Mouse (Mus musculus) hindbrain, postnatal 0 days (tissue): Measurements from ENCODE around the gene Zdhhc19. TPM values are rescaled to one million over a fixed set of nuclear protein-coding genes. Genes with fewer than 3 reads are reported as not detected.

ENCODE experiments used
- ATAC-seq: fragments of 200-750 bp; cut with Nextera tagmentation; 2 replicates; pipeline ENCODE4 v1.8.0; 2017; ENCODE audit warnings: mild to moderate bottlenecking, moderate TSS enrichment, moderate library complexity
- DNase-seq: peaks from one replicate; pipeline ENCODE4 v3.0.0-alpha.2; 2015; ENCODE audit warnings: low spot score
- H3K27ac ChIP-seq: fragments of 300-500 bp; sonication (generic); 2 replicates; pipeline ENCODE4 v1.5.1; 2014; ENCODE audit warnings: mild to moderate bottlenecking
- H3K27me3 ChIP-seq: fragments of 300-500 bp; sonication (generic); 2 replicates; pipeline ENCODE4 v1.6.1; 2014; ENCODE audit warnings: low read length, mixed read lengths; ENCODE audit not compliant: insufficient read depth
- H3K36me3 ChIP-seq: fragments of 300-500 bp; sonication (generic); 2 replicates; pipeline ENCODE4 v1.6.1; 2014; ENCODE audit warnings: low read length, mixed read lengths; ENCODE audit not compliant: insufficient read depth
- H3K4me1 ChIP-seq: fragments of 300-500 bp; sonication (generic); 2 replicates; pipeline ENCODE4 v1.6.1; 2014; ENCODE audit warnings: antibody characterized with exemption, low read length, mixed read lengths; ENCODE audit not compliant: insufficient read depth
- H3K4me2 ChIP-seq: fragments of 300-500 bp; sonication (generic); 2 replicates; pipeline ENCODE4 v1.6.1; 2014; ENCODE audit warnings: low read depth, mild to moderate bottlenecking, low read length, moderate library complexity, mixed read lengths
- H3K4me3 ChIP-seq: fragments of 300-500 bp; sonication (generic); 2 replicates; pipeline ENCODE4 v1.5.1; 2014; ENCODE audit warnings: low read length
- H3K9ac ChIP-seq: fragments of 300-500 bp; sonication (generic); replicated peaks from 2 replicates; pipeline ENCODE4 v1.6.1; 2014; ENCODE audit warnings: mild to moderate bottlenecking, low read length, moderate library complexity, mixed read lengths
- H3K9me3 ChIP-seq: fragments of 300-500 bp; sonication (generic); 2 replicates; pipeline ENCODE4 v1.6.1; 2016; ENCODE audit warnings: low read length, mixed read lengths
- CTCF ChIP-seq: IDR thresholded peaks from 2 replicates; pipeline ENCODE4 v1.5.1; 2016; ENCODE audit warnings: antibody characterized with exemption, control low read depth, low read depth
- WGBS: fragments of 180-500 bp; shearing (Covaris S2); extraction: QIAGEN DNeasy Blood & Tissue Kit; methylation state at CpG from one replicate; pipeline ENCODE4 v1.1.7; 2014; 5-methylcytosine and 5-hydroxymethylcytosine counted together
- polyA plus RNA-seq: library from polyadenylated mRNA; unstranded; fragments of >200 nt; fragmentation: Nextera tagmentation; extraction: Ambion mirVana; gene quantifications from 2 replicates; pipeline ENCODE4 v1.2.1, GENCODE M21; 2015
- total RNA-seq: library from RNA; depleted of rRNA; stranded (reverse); fragments of >200 nt; gene quantifications from 2 replicates; pipeline ENCODE4 v1.2.3, GENCODE M21; 2014

The Zdhhc19 gene
- total and polyA plus RNA-seq, 2 experiments from 2014 or later, result 0.33 TPM; not detected in 1

- 82% methylated on average over 5 of the region's 5 CpGs for WGBS
- H3K4me1 ChIP-seq, result no peaks in the 10 kb centered on the region
- ATAC-seq (no peak), DNase-seq (no peak)
- no peaks in the 10 kb centered on the region for H3K27me3 ChIP-seq
- H3K36me3 ChIP-seq, result no peaks in the 10 kb centered on the region
- H3K9ac ChIP-seq, result no peak overlapping the region
- no peak overlapping the region for H3K4me3 ChIP-seq
- H3K4me2 ChIP-seq, result no peak overlapping the region
- no peak overlapping the region for H3K27ac ChIP-seq
- no peaks in the 10 kb centered on the region for H3K9me3 ChIP-seq
- TF ChIP-seq CTCF, result no peak
These were observed 98.6 kb downstream of the Zdhhc19 start for GRCm38 (mm10) chr16:32594701-32595100.

GRCm38 (mm10) chr16:32595142-32595855 is 99.2 kb downstream of the Zdhhc19 start:
- DNase-seq (no peak), ATAC-seq (no peak)
- no peak overlapping the region for H3K27ac ChIP-seq
- H3K4me3 ChIP-seq, result no peak overlapping the region
- 90% methylated on average over 10 of the region's 10 CpGs for WGBS
- H3K4me1 ChIP-seq, result no peaks in the 10 kb centered on the region
- no peak overlapping the region for H3K4me2 ChIP-seq
- no peak overlapping the region for H3K9ac ChIP-seq
- H3K27me3 ChIP-seq, result no peaks in the 10 kb centered on the region
- no peaks in the 10 kb centered on the region for H3K36me3 ChIP-seq
- TF ChIP-seq CTCF, result no peak
- no peaks in the 10 kb centered on the region for H3K9me3 ChIP-seq

GRCm38 (mm10) chr16:32597909-32598381 is 101.9 kb downstream of the Zdhhc19 start:
- peak; percentile 94 for ATAC-seq
- no peak overlapping the region for H3K4me2 ChIP-seq
- H3K27me3 ChIP-seq, result no peaks in the 10 kb centered on the region
- no peaks in the 10 kb centered on the region for H3K9me3 ChIP-seq
- H3K9ac ChIP-seq, result no peak overlapping the region
- TF ChIP-seq CTCF, result no peak
- peak; percentile 88 for DNase-seq
- H3K4me1 ChIP-seq, result no peaks in the 10 kb centered on the region
- 13% methylated on average over 4 of the region's 4 CpGs for WGBS
- no peak overlapping the region for H3K4me3 ChIP-seq
- H3K36me3 ChIP-seq, result no peaks in the 10 kb centered on the region
- peak overlapping the region; percentile 76 for H3K27ac ChIP-seq

- ATAC-seq (no peak), DNase-seq (no peak)
- no peaks in the 10 kb centered on the region for H3K36me3 ChIP-seq
- no peak overlapping the region for H3K9ac ChIP-seq
- no peaks in the 10 kb centered on the region for H3K4me1 ChIP-seq
- 91% methylated on average over 1 of the region's 1 CpGs for WGBS
- no peaks in the 10 kb centered on the region for H3K27me3 ChIP-seq
- H3K27ac ChIP-seq, result no peak overlapping the region
- TF ChIP-seq CTCF, result no peak
- no peak overlapping the region for H3K4me3 ChIP-seq
- H3K9me3 ChIP-seq, result no peaks in the 10 kb centered on the region
- no peak overlapping the region for H3K4me2 ChIP-seq
These were observed 103.1 kb downstream of the Zdhhc19 start for GRCm38 (mm10) chr16:32599151-32599550.

GRCm38 (mm10) chr16:32602193-32602685 is 106.2 kb downstream of the Zdhhc19 start:
- H3K4me3 ChIP-seq, result no peak overlapping the region
- H3K4me2 ChIP-seq, result no peak overlapping the region

GRCm38 (mm10) chr16:32607562-32608343 is 111.7 kb downstream of the Zdhhc19 start:
- no peak overlapping the region for H3K4me3 ChIP-seq
- H3K9ac ChIP-seq, result no peak overlapping the region
- no peak overlapping the region for H3K27ac ChIP-seq
- H3K9me3 ChIP-seq, result no peaks in the 10 kb centered on the region
- no peak for DNase-seq
- H3K4me2 ChIP-seq, result peak overlapping the region; percentile 69; the same call in 1 of the 2 replicates
- H3K27me3 ChIP-seq, result no peaks in the 10 kb centered on the region
- peaks cover 8% of the 10 kb centered on the region for H3K4me1 ChIP-seq
- ATAC-seq, result no peak
- TF ChIP-seq CTCF, result no peak
- WGBS, result 68% methylated on average over 7 of the region's 7 CpGs
- H3K36me3 ChIP-seq, result no peaks in the 10 kb centered on the region

More at GRCm38 (mm10) chr16:32602193-32602685, 106.2 kb downstream of the Zdhhc19 start:
- TF ChIP-seq CTCF, result no peak
- DNase-seq (no peak), ATAC-seq (no peak)
- WGBS, result 87% methylated on average over 3 of the region's 3 CpGs
- H3K9ac ChIP-seq, result no peak overlapping the region
- H3K27ac ChIP-seq, result no peak overlapping the region
- H3K36me3 ChIP-seq, result no peaks in the 10 kb centered on the region
- no peaks in the 10 kb centered on the region for H3K27me3 ChIP-seq
- no peaks in the 10 kb centered on the region for H3K9me3 ChIP-seq
- no peaks in the 10 kb centered on the region for H3K4me1 ChIP-seq
